Mouse (Mus musculus) CD4-positive naive resting alpha-beta T cell, adult 57 days (primary cell): ENCODE measurements around the gene Lage3. TPM values are rescaled to one million over a fixed set of nuclear protein-coding genes. Genes with fewer than 3 reads are reported as not detected.

Experiments
- total RNA-seq: library from RNA; stranded (reverse); gene quantifications from one replicate; pipeline ENCODE4 v1.2.4, GENCODE M21; 2023

The Lage3 gene
- total RNA-seq = 20.2 TPM

DNA sequence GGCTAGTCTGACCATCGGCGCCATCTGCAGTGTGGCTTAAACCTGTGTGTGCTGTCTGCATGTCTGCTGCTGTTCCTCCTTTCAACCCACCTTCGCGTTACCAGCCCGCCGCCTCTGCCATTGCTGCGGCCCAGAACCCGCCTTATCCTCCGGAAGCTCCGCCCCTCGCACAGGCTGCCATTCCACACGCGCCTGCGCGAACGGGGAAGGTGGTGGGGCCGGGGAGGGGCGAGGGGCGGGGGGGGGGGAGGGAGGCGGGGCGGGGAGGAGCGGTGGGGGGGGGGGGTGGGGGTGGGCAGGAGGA lies at the start of gene Lage3:
TSS of gene Lage3 (minus strand) at position 152 of the 304 bp plus-strand sequence.

DNA sequence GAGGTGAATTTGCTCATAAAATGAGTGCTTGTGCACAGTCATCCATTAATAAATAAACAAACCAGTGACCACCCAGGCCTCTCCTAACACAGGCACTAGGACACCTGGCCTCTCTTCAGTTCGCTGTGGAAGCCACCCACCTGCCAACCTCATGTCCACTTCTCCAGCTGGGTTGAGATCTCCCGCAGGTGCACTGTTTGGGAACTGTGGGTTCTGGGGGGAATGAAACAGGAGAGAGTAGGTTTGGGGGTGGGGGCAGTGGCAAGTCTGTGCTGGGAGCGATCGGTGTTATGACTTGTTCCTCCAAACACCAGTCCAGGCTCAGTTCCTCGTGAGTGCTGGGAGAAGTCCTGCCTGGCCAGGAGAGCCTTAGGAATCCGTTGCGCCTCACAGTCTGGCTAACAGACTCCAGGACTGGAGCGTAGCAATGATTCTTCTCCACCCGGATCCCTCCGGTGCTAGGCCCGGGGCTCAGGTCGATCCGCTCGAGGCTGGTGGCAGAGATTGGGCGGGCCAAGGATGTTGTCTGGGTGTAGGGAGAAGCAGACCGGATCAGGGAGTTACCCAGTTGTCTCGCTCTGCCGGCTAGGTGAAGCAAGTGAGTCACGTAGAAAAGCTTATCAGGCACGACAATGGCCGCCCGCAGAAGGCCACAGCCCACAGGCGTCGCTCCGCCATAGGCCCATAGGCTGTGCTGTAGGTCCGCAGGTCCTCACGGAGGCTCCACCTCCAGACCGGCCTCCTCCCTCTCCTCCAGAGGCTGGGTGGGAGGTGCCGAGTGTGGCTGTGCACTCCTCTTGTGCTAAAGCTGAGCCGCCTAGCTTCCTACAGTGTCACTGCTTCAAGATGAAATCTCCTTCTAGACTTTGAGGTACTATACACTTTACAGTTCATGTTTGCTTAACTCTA lies 39.4 kb upstream of the Lage3 start, which contains the start of the genes Fam3a and Ikbkg:
TSS of gene Fam3a (minus strand) at position 738 of the 909 bp plus-strand sequence.
TSS of gene Ikbkg (plus strand) at position 756 of the 909 bp plus-strand sequence.

DNA sequence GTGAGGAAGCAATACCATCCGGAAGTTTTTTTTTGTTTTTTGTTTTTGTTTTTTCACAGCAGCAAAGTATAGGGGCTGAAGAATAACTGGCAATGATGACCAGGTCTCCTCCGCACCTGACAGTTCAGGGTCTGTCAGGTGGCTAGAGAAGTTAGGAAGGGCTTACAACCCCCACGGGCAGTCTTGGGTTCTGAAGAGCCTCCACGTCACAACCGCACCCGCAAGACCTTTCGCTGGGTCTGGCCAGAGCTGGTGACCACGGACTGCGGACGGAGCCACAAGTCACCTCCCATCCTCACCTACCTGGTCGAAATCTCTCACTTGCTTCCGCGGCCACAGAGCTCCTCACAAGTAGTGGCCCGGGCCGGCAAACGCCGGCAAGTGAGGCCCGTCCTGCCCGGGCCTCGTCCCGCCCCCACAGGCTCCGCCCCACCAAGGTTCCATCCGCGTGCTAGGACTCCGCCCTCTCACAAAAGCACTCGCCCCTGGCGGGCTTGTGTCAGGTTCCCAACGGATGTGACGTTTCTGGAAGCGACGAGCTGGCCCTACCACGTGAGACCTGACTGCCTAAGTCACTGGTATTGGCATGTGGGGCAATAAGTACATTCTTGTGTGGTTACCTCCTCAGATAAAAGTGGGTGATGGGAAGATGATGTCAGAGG lies 19.6 kb upstream of the Lage3 start, which contains the start of the genes Ubl4a and Slc10a3:
TSS of gene Ubl4a (minus strand) at position 331 of the 662 bp plus-strand sequence.
TSS of gene Slc10a3 (minus strand) at position 462 of the 662 bp plus-strand sequence.

DNA sequence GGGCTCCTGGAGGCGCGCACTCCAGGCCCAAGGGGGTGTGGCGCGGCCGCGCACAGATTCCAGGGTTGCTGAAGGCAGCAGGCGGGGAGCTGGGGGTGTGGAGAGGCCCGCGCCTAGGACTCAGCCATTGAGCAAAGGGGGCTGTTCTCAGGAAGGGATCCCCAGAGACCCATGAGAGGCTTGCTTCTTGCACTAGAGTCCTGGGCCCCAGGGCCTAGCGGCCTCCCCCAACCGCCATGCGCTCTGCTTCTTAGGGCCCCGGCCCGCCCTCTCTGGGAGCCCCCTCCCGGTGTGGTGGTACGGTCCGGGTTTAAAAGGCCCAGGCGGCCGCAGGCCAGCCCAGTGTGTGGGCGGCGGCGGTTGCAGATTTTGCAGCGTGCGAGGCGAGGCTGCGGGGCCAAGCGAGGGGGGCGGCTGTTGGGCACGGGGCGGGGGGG lies 24.7 kb downstream of the Lage3 start, which contains the start of gene Plxna3:
TSS of gene Plxna3 (plus strand) at position 342 of the 437 bp plus-strand sequence.

GRCm38 (mm10) chrX:74312540-74313464 lies 40.6 kb downstream of the Lage3 start, which contains the start of gene Fam50a:
Fam50a (plus strand) TSS chrX:74313033.

GRCm38 (mm10) chrX:74304867-74305700 lies 48.3 kb downstream of the Lage3 start, which contains the start of gene Gdi1:
Gdi1 (plus strand) TSS chrX:74304998.

Other genes with a start within 250 kb of the Lage3 start
- gene Opn1mw, start 226.2 kb downstream of the Lage3 start, total RNA-seq = not detected
- gene Mecp2, start 218.3 kb downstream of the Lage3 start, total RNA-seq = 55.7 TPM
- not detected for gene Tex28, start 185.8 kb downstream of the Lage3 start, total RNA-seq
- 4.5 TPM for gene Tktl1, start 176.4 kb downstream of the Lage3 start, total RNA-seq
- gene Flna, start 103.8 kb downstream of the Lage3 start, total RNA-seq = 780 TPM
- 71.4 TPM for gene Emd, start 98.9 kb downstream of the Lage3 start, total RNA-seq
- gene Rpl10, start 82.8 kb downstream of the Lage3 start, total RNA-seq = 621 TPM
- gene Taz, start 71.7 kb downstream of the Lage3 start, total RNA-seq = 70.3 TPM
- gene Dnase1l1, start 71.3 kb downstream of the Lage3 start, total RNA-seq = 13.3 TPM
- 98.5 TPM for gene Atp6ap1, start 56.5 kb downstream of the Lage3 start, total RNA-seq
- 250 TPM for gene Gdi1, start 48.6 kb downstream of the Lage3 start, total RNA-seq
- 70.9 TPM for gene Fam50a, start 40.6 kb downstream of the Lage3 start, total RNA-seq
- 15.7 TPM for gene Plxna3, start 24.6 kb downstream of the Lage3 start, total RNA-seq
- 25.3 TPM for gene Ubl4a, start 19.6 kb upstream of the Lage3 start, total RNA-seq
- gene Slc10a3, start 19.7 kb upstream of the Lage3 start, total RNA-seq = 15.4 TPM
- gene Fam3a, start 39.7 kb upstream of the Lage3 start, total RNA-seq = 17.3 TPM
- gene Ikbkg, start 39.7 kb upstream of the Lage3 start, total RNA-seq = 57.8 TPM
- gene G6pdx, start 75.6 kb upstream of the Lage3 start, total RNA-seq = 32.0 TPM
- not detected for gene Gm6880, start 127.8 kb upstream of the Lage3 start, total RNA-seq
- gene Olfr1326-ps1, start 221.3 kb upstream of the Lage3 start, total RNA-seq = not detected
- not detected for gene Olfr1325, start 239.1 kb upstream of the Lage3 start, total RNA-seq